Mouse (Mus musculus) lung, postnatal 0 days (tissue): ENCODE results near the gene Ifit1.
"Not testable (repeated sequence)": the region's sequence is repeated elsewhere in the genome, so short reads cannot be mapped to it uniquely, and the experiment has no call there.

Source experiments
- CTCF ChIP-seq: IDR thresholded peaks from 2 replicates; pipeline ENCODE4 v1.5.1; 2016; ENCODE audit warnings: antibody characterized with exemption, mild to moderate bottlenecking
- EP300 ChIP-seq: IDR thresholded peaks from 2 replicates; pipeline ENCODE4 v1.6.1; 2016; ENCODE audit warnings: antibody characterized with exemption, mild to moderate bottlenecking, control low read depth

GRCm38 (mm10) chr19:34599250-34599649, 41.4 kb upstream of the Ifit1 start:
- TF ChIP-seq EP300, CTCF: not testable (repeated sequence)
